Mouse (Mus musculus) splenic B cell, adult 2 months (primary cell): ENCODE measurements around the gene Tnfaip8l2.
"Not testable (repeated sequence)": the region's sequence is repeated elsewhere in the genome, so short reads cannot be mapped to it uniquely, and the experiment has no call there.

Experiments used
- DNase-seq: peaks from one replicate; pipeline ENCODE4 v3.0.0-alpha.2; 2011; ENCODE audit warnings: low read depth, low spot score
- H3K27me3 ChIP-seq: 2 replicates; pipeline ENCODE4 v1.6.1; 2012; ENCODE audit warnings: mild to moderate bottlenecking, low read length, moderate library complexity, mixed read lengths; ENCODE audit not compliant: control insufficient read depth, poor library complexity, insufficient read depth, severe bottlenecking
- H3K36me3 ChIP-seq: 2 replicates; pipeline ENCODE4 v1.6.1; 2012; ENCODE audit warnings: mild to moderate bottlenecking, low read length, moderate library complexity, mixed read lengths; ENCODE audit not compliant: control insufficient read depth, poor library complexity, insufficient read depth, severe bottlenecking

Tnfaip8l2 gene

DNA sequence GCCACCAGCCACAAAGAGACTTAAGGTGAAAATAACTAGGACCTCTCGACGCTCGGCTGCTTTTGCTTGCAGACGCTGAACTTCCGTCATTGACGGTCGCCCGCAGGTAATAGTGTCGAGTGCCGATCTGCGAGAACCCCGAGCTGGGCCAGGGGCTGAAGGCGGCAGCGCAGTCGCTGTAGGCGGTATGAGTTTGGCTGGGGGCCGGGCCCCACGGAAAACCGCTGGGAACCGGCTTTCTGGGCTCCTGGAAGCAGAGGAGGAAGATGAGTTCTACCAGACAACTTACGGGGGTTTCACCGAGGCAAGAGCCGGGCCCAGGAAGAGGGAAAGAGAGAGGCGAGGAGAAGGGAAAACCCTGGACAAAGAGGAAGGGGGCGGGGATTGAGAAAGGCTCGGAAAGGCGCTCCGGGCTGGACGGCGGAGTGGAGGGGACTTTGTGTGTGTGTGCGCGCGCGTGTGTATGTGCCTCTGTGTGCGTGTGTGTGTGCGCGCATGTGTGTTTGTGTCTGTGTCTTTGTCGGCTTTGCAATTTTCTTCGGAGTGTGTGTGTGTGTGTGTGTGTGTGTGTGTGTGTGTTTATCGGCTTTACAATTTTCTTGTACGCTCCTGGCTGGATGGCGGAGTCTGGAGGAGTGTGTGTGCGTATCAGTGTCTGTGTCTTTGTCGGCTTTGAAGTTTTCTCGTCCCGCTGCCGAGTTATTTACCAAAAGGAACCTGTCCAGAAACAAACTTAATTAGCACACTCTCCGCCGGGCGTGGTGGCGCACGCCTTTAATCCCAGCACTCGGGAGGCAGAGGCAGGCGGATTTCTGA lies 31.0 kb downstream of the Tnfaip8l2 start, which contains the start of gene Vps72:
TSS of gene Vps72 (plus strand) at position 112 of the 816 bp plus-strand sequence.
- H3K36me3 ChIP-seq, result no peaks in the 10 kb centered on the region; the same call in 1 of the 2 replicates
- H3K27me3 ChIP-seq, result no peaks in the 10 kb centered on the region

DNA sequence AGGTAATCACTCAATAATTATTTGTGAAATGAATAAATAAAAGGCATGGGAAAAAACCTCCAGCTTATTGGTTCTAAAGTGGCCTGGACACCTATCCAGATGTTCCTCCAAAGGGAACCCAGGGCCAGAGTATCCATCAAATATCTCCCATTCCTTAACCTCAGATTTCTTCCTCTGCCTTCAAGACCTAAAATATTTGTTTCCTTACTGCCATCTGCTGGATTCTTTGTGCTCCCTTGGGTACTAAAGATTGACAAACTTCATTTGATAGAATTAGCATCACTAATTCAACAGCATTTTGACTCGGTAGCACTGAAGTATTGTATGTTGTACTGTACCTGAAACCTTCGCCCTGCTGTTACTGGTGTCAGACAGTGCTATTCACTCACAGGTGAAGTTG lies 34.3 kb downstream of the Tnfaip8l2 start:
- Histone ChIP-seq H3K27me3 (no peaks in the 10 kb centered on the region), H3K36me3 (no peaks in the 10 kb centered on the region)
- DNase-seq, result peak; percentile 26

More for the DNA sequence above, 31.0 kb downstream of the Tnfaip8l2 start, which contains the start of gene Vps72:
- DNase-seq, result peak; percentile 90

DNA sequence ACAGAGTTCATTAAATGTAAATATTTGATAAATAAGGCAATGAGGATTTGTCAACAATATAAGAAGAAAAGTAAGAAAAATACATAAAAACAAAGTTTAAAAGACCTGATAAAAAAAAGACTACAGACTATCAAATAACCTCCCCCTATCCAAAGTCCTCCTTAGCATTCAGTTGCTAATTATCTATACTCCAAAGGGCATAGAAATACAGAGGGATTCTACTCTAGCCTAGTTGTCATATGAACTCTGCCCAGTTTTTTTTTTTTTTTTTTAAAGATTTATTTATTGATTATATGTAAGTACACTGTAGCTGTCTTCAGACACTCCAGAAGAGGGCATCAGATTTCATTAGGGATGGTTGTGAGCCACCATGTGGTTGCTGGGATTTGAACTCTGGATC lies 34.9 kb downstream of the Tnfaip8l2 start:
- H3K36me3 ChIP-seq, DNase-seq, H3K27me3 ChIP-seq: not testable (repeated sequence)

DNA sequence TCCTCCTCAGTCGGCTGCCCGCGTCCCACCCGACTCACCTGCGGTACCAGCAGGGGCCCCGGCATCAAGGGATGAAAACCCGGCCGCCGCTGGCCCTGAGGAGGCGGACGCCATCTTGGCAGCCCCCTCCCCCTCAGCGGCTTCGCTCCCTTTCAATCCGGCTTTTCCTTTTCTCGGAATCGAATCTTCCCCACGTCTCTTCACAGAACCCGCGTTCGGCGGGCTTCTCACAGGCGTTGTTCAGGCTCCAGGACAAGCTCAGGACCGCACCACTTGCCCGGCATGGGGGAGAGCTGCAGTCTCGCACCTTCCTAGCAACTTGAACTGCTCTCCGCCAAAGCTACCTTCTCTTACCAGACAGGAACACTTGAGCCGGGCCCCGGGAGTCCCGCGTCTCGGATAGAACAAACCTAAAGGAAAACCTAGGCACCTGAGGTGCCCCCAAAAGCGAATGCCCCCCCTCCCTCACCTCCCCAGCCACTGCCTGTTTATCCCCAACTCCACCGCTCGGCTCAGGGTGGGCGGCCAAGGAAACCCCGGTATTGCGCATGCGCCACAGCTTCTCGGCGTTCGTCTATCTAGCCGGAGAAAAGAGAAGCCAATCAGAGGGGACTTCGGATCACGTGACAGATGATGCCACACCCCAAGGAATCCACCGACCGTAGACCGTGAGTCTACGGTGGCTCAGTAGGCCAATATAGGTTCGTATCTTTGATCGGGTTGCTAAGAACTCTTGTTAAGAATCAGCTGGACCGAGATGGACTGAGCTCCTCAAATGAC lies 35.6 kb downstream of the Tnfaip8l2 start, which contains the start of gene Pip5k1a:
TSS of gene Pip5k1a (minus strand) at position 593 of the 780 bp plus-strand sequence.
- DNase-seq, result peak; percentile 99
- Histone ChIP-seq H3K27me3 (no peaks in the 10 kb centered on the region), H3K36me3 (no peaks in the 10 kb centered on the region)

DNA sequence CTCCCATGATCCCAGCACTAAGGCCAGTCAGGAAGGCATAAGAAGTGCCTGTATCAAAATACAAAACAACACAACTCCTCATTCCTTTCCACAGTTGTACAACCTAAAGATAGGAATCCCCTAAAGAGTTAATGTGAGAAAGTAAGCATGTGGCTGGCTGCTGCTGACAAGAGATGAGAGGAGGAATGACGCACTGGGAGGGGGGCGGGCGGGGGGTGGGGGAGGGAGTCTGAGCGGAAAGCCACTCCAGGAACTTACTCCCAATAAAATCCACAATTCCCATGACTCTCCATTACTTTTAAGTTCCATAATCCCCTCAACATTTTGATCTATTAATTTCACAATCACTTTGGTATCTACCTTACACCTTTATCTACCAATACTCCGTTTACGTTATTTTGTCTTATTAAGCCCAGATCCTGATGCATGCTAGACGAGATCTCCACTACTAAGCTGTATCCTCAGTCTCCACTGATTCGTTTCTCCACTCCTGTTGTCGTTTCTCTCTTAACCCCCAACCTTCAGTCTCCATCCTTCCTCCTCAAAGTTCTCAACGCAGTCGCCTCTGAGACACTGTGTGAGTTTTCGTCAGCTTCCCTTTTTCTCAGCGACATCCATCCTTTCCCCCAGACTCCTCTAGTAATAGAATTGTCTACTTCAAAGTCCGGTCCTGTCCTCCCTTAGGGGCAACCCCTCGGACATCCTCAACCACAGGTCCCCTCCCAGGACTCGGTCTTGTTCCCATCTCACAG lies 36.4 kb downstream of the Tnfaip8l2 start:
- peak; percentile 34 for DNase-seq
- Histone ChIP-seq H3K36me3 (no peaks in the 10 kb centered on the region), H3K27me3 (no peaks in the 10 kb centered on the region)

DNA sequence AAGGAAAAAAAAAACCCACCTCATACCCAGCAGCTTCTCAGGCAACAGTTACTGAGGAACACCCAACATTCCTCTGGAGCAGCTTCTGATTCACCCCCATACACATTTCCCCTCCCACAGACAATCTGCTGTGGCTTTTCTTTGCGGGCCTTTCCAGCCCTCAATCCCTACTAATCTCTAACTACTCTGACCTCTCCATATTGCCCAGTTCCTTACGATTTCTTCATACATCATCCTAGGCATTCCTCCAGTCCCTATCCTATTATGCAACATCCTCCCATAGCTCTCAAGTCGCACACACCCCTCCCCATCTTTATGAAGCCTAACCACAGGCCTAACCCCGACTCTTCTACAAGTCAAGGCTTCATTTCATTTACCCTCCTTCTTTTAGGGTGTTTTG lies 37.0 kb downstream of the Tnfaip8l2 start:
- Histone ChIP-seq H3K36me3 (no peaks in the 10 kb centered on the region), H3K27me3 (no peaks in the 10 kb centered on the region)
- no peak for DNase-seq

DNA sequence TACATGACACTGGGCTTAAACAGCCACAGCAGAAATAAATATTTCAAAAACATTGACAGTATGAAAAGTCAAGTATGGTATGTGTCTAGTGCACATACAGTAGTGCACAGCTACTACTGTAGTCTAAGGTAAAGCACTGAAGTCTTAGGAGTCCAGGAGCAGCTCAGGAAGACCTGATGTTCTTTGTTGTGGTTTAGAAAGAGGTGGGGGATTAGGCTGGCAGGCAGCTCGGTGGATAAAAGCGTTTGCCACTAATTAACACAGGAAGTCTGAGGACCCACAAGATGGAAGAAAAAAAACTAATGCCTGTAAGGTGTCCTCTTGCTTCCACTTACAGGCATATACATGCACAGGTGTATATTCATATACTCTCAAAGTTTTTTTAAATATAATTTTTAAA lies 41.3 kb downstream of the Tnfaip8l2 start:
- H3K36me3 ChIP-seq, result 0 out of 2 replicates have a peak, but pooled peaks cover 2% of the 10 kb centered on the region
- no peaks in the 10 kb centered on the region for H3K27me3 ChIP-seq
- DNase-seq, result no peak
